Comparison of ENCODE assay signal across 8 mouse cellular contexts in genomic region chr14:21051380-21052111, GRCm38 (mm10). TPM values are rescaled to one million over a fixed set of nuclear protein-coding genes. Genes with fewer than 3 reads are reported as not detected.
DNase-seq lines count a peak whose midpoint lies in the region; ATAC-seq and TF ChIP-seq lines count a peak whose summit lies in the region.

No protein-coding gene starts in this region.

- H3K4me3 ChIP-seq in heart, adult 2 months, result peak overlapping the region; percentile 71
- peak overlapping the region; percentile 83 for H3K4me3 ChIP-seq in forebrain, embryonic 12.5 days (replicated peaks)
- peak overlapping the region; percentile 79 for H3K4me3 ChIP-seq in liver, embryonic 15.5 days (replicated peaks)

- H3K4me2 ChIP-seq in forebrain, embryonic 12.5 days, result peak overlapping the region; percentile 93
- peak overlapping the region; percentile 99 for H3K4me2 ChIP-seq in liver, embryonic 15.5 days

- intact Hi-C loops in heart, adult 2 months (cut with DNase I), result loop anchor here (2.0 to 10.0 kb wide), 3 partner anchors 55 to 693 kb away; no protein-coding TSS in a partner anchor

- H3K4me1 ChIP-seq in heart, adult 2 months (ENCODE audit: control insufficient read depth, insufficient read depth, low read length), result peaks cover 4% of the 10 kb centered on the region
- peaks cover 12% of the 10 kb centered on the region; the same call in 1 of the 2 replicates for H3K4me1 ChIP-seq in forebrain, embryonic 12.5 days
- H3K4me1 ChIP-seq in liver, embryonic 15.5 days (replicated peaks), result peaks cover 30% of the 10 kb centered on the region

- peak overlapping the region; percentile 79 for H3K9ac ChIP-seq in heart, adult 2 months (ENCODE audit: low read depth, low read length)
- H3K9ac ChIP-seq in forebrain, embryonic 12.5 days, result peak overlapping the region; percentile 83
- peak overlapping the region; percentile 86 for H3K9ac ChIP-seq in liver, embryonic 15.5 days

- TF ChIP-seq EP300 in heart, adult 2 months (IDR thresholded peaks at IDR 0.05; ENCODE audit: insufficient read depth, low read depth, low read length), result no peak

- peak; percentile 14 for ATAC-seq in CD4-positive, CD25-positive, alpha-beta regulatory T cell, adult 4 months
- no peak for ATAC-seq in forebrain, embryonic 12.5 days (ENCODE audit: low FRiP score)
- ATAC-seq in liver, embryonic 15.5 days (ENCODE audit: insufficient read depth), result peak; percentile 14

- 4% methylated on average over 28 of the region's 28 CpGs for WGBS in heart, adult 2 months
- 11% methylated on average over 28 of the region's 28 CpGs for WGBS in forebrain, embryonic 12.5 days
- 6% methylated on average over 28 of the region's 28 CpGs for WGBS in liver, embryonic 15.5 days (ENCODE audit: insufficient replicate concordance)

- H3K9me3 ChIP-seq in forebrain, embryonic 12.5 days, result 0 out of 2 replicates have a peak, but pooled peaks cover 3% of the 10 kb centered on the region
- no peaks in the 10 kb centered on the region; the same call in 1 of the 2 replicates for H3K9me3 ChIP-seq in liver, embryonic 15.5 days (replicated peaks)

- TF ChIP-seq POLR2A in heart, adult 2 months (IDR thresholded peaks at IDR 0.05; ENCODE audit: insufficient read depth, low read depth, low read length), result no peak

- H3K27me3 ChIP-seq in heart, adult 2 months (ENCODE audit: control insufficient read depth, insufficient read depth, low read length), result no peaks in the 10 kb centered on the region
- no peaks in the 10 kb centered on the region for H3K27me3 ChIP-seq in forebrain, embryonic 12.5 days
- H3K27me3 ChIP-seq in liver, embryonic 15.5 days, result no peaks in the 10 kb centered on the region

- no peak for DNase-seq in heart, adult 2 months
- no peak for DNase-seq in heart, postnatal 4 days
- no peak for DNase-seq in cerebellum, adult 11-12 months
- DNase-seq in kidney, adult 8-10 months, result no peak
- no peak for DNase-seq in ovary, adult 18-20 months (ENCODE audit: low spot score)

- H3K36me3 ChIP-seq in heart, adult 2 months (ENCODE audit: control insufficient read depth, insufficient read depth, low read length), result peaks cover 11% of the 10 kb centered on the region
- H3K36me3 ChIP-seq in forebrain, embryonic 12.5 days (replicated peaks), result no peaks in the 10 kb centered on the region
- H3K36me3 ChIP-seq in liver, embryonic 15.5 days (replicated peaks), result no peaks in the 10 kb centered on the region

- no peak for TF ChIP-seq CTCF in heart, adult 2 months (IDR thresholded peaks at IDR 0.05)

- H3K79me2 ChIP-seq in heart, adult 2 months (replicated peaks; ENCODE audit: control insufficient read depth, insufficient read depth, low read length), result no peaks in the 10 kb centered on the region; the same call in 1 of the 2 replicates

- H3K27ac ChIP-seq in heart, adult 2 months, result peak overlapping the region; percentile 99
- peak overlapping the region; percentile 90 for H3K27ac ChIP-seq in forebrain, embryonic 12.5 days
- H3K27ac ChIP-seq in liver, embryonic 15.5 days (replicated peaks), result peak overlapping the region; percentile 90

RNA-seq across cellular contexts. Expression of gene Ap3m1, which starts 0.8 kb away (rescaled TPM):
- 10 to 100 TPM; 51.6 to 69.4 TPM for total RNA-seq in heart, adult 2 months (2021)
- polyA plus RNA-seq in heart, adult 2 months (2012; rRNA removed), result 26.6 and 69.2 TPM in 2 replicates
- 10 to 100 TPM; 75.5 to 79.0 TPM for total RNA-seq in heart, postnatal 4 days (2021)
- polyA plus RNA-seq in CD4-positive, CD25-positive, alpha-beta regulatory T cell, adult 4 months (2017; shearing (Covaris generic)), result 10 to 100 TPM; 63.6 to 75.8 TPM
- polyA plus RNA-seq in forebrain, embryonic 12.5 days (2016; fragmentation: Nextera tagmentation; extraction: Ambion mirVana), result 121 and 127 TPM in 2 replicates
- 29.0 and 30.2 TPM in 2 replicates for polyA plus RNA-seq in liver, embryonic 15.5 days (2015; fragmentation: Nextera tagmentation; extraction: Ambion mirVana)

RNA-seq across cellular contexts. Expression of gene Adk, which starts 0.8 kb away (rescaled TPM):
- 100 to 1,000 TPM; 212 to 253 TPM for total RNA-seq in heart, adult 2 months (2021)
- 104 and 160 TPM in 2 replicates for polyA plus RNA-seq in heart, adult 2 months (2012; rRNA removed)
- total RNA-seq in heart, postnatal 4 days (2021), result 100 to 1,000 TPM; 142 to 149 TPM
- 100 to 1,000 TPM; 117 to 132 TPM for polyA plus RNA-seq in CD4-positive, CD25-positive, alpha-beta regulatory T cell, adult 4 months (2017; shearing (Covaris generic))
- 107 and 117 TPM in 2 replicates for polyA plus RNA-seq in forebrain, embryonic 12.5 days (2016; fragmentation: Nextera tagmentation; extraction: Ambion mirVana)
- polyA plus RNA-seq in liver, embryonic 15.5 days (2015; fragmentation: Nextera tagmentation; extraction: Ambion mirVana), result 197 and 203 TPM in 2 replicates
